Mouse (Mus musculus): ENCODE measurements around the gene H2afj. TPM values are rescaled to one million over a fixed set of nuclear protein-coding genes. Genes with fewer than 3 reads are reported as not detected.

The H2afj gene
- polyA plus RNA-seq, 1 experiment from 2014 or later = 445 TPM

DNA sequence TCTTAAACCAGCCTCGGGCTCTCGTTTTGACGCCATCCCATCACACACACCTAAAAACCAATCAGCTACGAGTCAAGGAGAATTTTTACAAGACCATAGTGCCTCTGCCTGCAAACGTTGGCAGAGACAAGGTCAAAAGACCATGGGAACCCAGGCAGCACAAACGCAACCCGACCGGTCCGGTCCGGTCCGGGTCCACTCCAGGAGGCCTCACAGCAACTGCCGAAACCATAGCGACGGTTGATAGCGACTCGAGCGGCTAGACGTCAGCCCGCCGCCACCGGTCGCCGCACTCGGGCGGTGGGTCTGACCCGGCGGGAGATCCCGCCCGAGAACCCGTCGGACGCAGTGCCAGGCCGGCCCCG lies 19.5 kb downstream of the H2afj start, which contains the start of gene BC049715:
Gene BC049715 (plus strand): TSS at position 111 of the 365 bp plus-strand sequence.
- DNase-seq (ENCODE audit: low spot score) (no peak), ATAC-seq (ENCODE audit: low FRiP score, low TSS enrichment) (peak; percentile 53)
- Histone ChIP-seq H3K4me1 (replicated peaks; ENCODE audit: control insufficient read depth, insufficient read depth) (peaks cover 2% of the 10 kb centered on the region; the same call in 1 of the 2 replicates), H3K27ac (replicated peaks) (peak within 1 kb of the TSS; percentile 86), H3K36me3 (ENCODE audit: control insufficient read depth, insufficient read depth, low read length) (peaks cover 19% of the 10 kb centered on the region; the same call in 1 of the 2 replicates), H3K9ac (ENCODE audit: low read length) (peak within 1 kb of the TSS; percentile 99), H3K4me2 (replicated peaks; ENCODE audit: low read depth) (peak within 1 kb of the TSS; percentile 55), H3K27me3 (ENCODE audit: control insufficient read depth, insufficient read depth, low read length) (no peaks in the 10 kb centered on the region), H3K4me3 (ENCODE audit: low read depth, low read length) (peak within 1 kb of the TSS; percentile 99), H3K9me3 (ENCODE audit: control insufficient read depth, low read length) (no peaks in the 10 kb centered on the region)
- WGBS = 0% methylated on average over 34 of the region's 34 CpGs
- TF ChIP-seq EP300 (optimal IDR thresholded peaks at IDR 0.05) (no peak), CTCF (IDR thresholded peaks at IDR 0.05; ENCODE audit: low read depth) (no peak)

DNA sequence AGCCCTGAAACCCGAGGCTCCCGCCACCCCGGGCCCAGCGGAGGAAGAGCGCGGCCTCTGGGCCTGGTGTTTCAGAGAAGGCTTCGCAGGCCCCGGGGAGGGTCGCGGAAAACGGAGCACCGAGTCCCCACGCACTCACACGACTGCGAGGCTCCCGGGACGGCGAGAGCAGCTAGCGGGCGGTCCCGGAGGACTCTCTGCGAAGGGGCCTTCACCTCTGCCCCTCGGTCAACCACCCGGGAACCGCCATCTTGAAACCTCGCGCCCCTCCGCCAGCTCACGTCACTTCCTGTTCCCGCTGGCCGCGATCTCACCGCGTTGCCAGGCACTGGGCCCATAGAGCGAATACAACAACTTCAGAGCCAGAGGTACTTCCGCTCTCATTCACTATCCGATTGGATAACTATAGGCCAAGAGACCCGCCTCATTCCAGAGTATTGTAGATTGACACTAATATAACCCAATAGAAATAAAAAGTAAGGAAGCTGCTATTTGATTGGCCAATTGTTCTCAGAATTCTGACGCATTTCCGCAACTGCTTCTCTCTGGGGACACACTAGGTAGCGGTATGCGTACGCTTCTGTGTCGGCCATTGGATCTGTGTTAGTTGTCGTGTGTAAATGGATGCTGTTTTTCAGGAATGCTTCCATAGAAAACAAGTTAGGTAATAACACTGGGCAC lies 20.0 kb downstream of the H2afj start, which contains the start of gene Wbp11:
Gene Wbp11 (minus strand): TSS at position 353 of the 681 bp plus-strand sequence.
- peaks cover 13% of the 10 kb centered on the region; the same call in 1 of the 2 replicates for H3K36me3 ChIP-seq (ENCODE audit: control insufficient read depth, insufficient read depth, low read length)
- no peaks in the 10 kb centered on the region for H3K9me3 ChIP-seq (ENCODE audit: control insufficient read depth, low read length)
- peak within 1 kb of the TSS; percentile 99 for H3K9ac ChIP-seq (ENCODE audit: low read length)
- H3K4me3 ChIP-seq (ENCODE audit: low read depth, low read length) = peak within 1 kb of the TSS; percentile 99
- peak; percentile 96 for DNase-seq (ENCODE audit: low spot score)
- TF ChIP-seq CTCF (IDR thresholded peaks at IDR 0.05; ENCODE audit: low read depth) = peak; percentile 65
- peak; percentile 39 for TF ChIP-seq EP300 (optimal IDR thresholded peaks at IDR 0.05)
- 0% methylated on average over 43 of the region's 45 CpGs for WGBS
- no peaks in the 10 kb centered on the region for H3K27me3 ChIP-seq (ENCODE audit: control insufficient read depth, insufficient read depth, low read length)
- H3K4me2 ChIP-seq (replicated peaks; ENCODE audit: low read depth) = peak within 1 kb of the TSS; percentile 55
- peaks cover 2% of the 10 kb centered on the region; the same call in 1 of the 2 replicates for H3K4me1 ChIP-seq (replicated peaks; ENCODE audit: control insufficient read depth, insufficient read depth)
- peak; percentile 100 for ATAC-seq (ENCODE audit: low FRiP score, low TSS enrichment)
- peak within 1 kb of the TSS; percentile 86 for H3K27ac ChIP-seq (replicated peaks)

DNA sequence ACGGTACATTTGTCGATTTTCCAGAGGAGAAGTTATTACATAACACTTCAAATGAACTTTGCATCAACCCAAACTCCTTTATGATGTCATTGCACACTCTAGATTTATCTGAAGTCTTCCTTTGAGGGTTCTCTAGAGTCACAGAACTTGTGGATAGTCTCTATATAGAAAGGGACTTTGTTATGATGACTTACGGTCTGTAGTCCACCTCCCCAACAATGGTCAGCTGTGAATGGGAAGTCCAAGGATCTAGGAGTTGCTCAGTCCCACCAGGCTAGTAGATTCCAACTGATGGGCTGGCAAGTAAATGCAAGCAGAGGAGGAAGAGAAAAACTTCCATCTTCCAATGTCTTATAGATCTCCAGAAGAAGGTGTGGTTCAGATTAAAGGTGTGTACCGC lies 20.6 kb downstream of the H2afj start:
- Histone ChIP-seq H3K4me2 (replicated peaks; ENCODE audit: low read depth) (peak overlapping the region; percentile 54), H3K9me3 (ENCODE audit: control insufficient read depth, low read length) (no peaks in the 10 kb centered on the region), H3K27me3 (ENCODE audit: control insufficient read depth, insufficient read depth, low read length) (no peaks in the 10 kb centered on the region), H3K36me3 (ENCODE audit: control insufficient read depth, insufficient read depth, low read length) (peaks cover 12% of the 10 kb centered on the region; the same call in 1 of the 2 replicates), H3K4me1 (replicated peaks; ENCODE audit: control insufficient read depth, insufficient read depth) (peaks cover 2% of the 10 kb centered on the region; the same call in 1 of the 2 replicates), H3K27ac (replicated peaks) (0 out of 2 replicates have a peak overlapping the region, but pooled peaks have one; percentile 45), H3K4me3 (ENCODE audit: low read depth, low read length) (peak overlapping the region; percentile 39), H3K9ac (ENCODE audit: low read length) (no peak overlapping the region)
- 33% methylated on average over 4 of the region's 4 CpGs for WGBS
- ATAC-seq (ENCODE audit: low FRiP score, low TSS enrichment) (no peak), DNase-seq (ENCODE audit: low spot score) (no peak)
- TF ChIP-seq CTCF (IDR thresholded peaks at IDR 0.05; ENCODE audit: low read depth) = no peak
- no peak for TF ChIP-seq EP300 (optimal IDR thresholded peaks at IDR 0.05)

GRCm38 (mm10) chr6:136831712-136832111 lies 23.7 kb downstream of the H2afj start:
- Histone ChIP-seq H3K4me1 (replicated peaks; ENCODE audit: control insufficient read depth, insufficient read depth) (peaks cover 2% of the 10 kb centered on the region; the same call in 1 of the 2 replicates), H3K27ac (replicated peaks) (no peak overlapping the region), H3K4me3 (ENCODE audit: low read depth, low read length) (no peak overlapping the region), H3K4me2 (replicated peaks; ENCODE audit: low read depth) (no peak overlapping the region), H3K27me3 (ENCODE audit: control insufficient read depth, insufficient read depth, low read length) (no peaks in the 10 kb centered on the region), H3K9me3 (ENCODE audit: control insufficient read depth, low read length) (no peaks in the 10 kb centered on the region), H3K36me3 (ENCODE audit: control insufficient read depth, insufficient read depth, low read length) (no peaks in the 10 kb centered on the region), H3K9ac (ENCODE audit: low read length) (no peak overlapping the region)
- DNase-seq (ENCODE audit: low spot score) (no peak), ATAC-seq (ENCODE audit: low FRiP score, low TSS enrichment) (no peak)
- 67% methylated on average over 5 of the region's 5 CpGs for WGBS
- TF ChIP-seq EP300 (optimal IDR thresholded peaks at IDR 0.05) (no peak), CTCF (IDR thresholded peaks at IDR 0.05; ENCODE audit: low read depth) (no peak)

DNA sequence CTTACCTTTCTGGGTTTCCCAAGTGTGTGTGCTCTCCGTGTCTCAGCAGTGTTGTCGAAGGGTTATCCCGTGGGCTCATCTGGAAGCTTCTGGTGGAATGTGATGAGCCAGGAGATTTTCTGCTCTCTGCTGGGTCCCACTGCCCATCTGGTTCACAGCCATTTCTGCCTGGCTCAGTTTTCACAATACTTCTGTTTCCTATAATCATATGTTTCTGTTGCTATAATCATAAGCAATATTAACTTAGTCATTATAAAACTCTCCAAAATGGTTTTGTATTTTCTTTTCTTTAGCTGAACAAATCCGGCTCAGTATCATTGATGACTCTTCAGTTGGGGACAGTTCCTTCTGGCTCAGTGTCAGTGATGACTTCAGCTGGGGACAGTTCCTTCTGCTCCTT lies 27.3 kb downstream of the H2afj start, which contains the start of gene Smco3:
Gene Smco3 (minus strand): TSS at position 101 of the 400 bp plus-strand sequence.
- H3K27ac ChIP-seq (replicated peaks) = no peak within 1 kb of the TSS
- WGBS = 36% methylated on average over 4 of the region's 4 CpGs
- no peak within 1 kb of the TSS for H3K4me3 ChIP-seq (ENCODE audit: low read depth, low read length)
- no peaks in the 10 kb centered on the region for H3K27me3 ChIP-seq (ENCODE audit: control insufficient read depth, insufficient read depth, low read length)
- ATAC-seq (ENCODE audit: low FRiP score, low TSS enrichment) (no peak), DNase-seq (ENCODE audit: low spot score) (no peak)
- no peaks in the 10 kb centered on the region for H3K9me3 ChIP-seq (ENCODE audit: control insufficient read depth, low read length)
- TF ChIP-seq EP300 (optimal IDR thresholded peaks at IDR 0.05) (no peak), CTCF (IDR thresholded peaks at IDR 0.05; ENCODE audit: low read depth) (no peak)
- H3K4me2 ChIP-seq (replicated peaks; ENCODE audit: low read depth) = no peak within 1 kb of the TSS
- H3K9ac ChIP-seq (ENCODE audit: low read length) = no peak within 1 kb of the TSS
- H3K36me3 ChIP-seq (ENCODE audit: control insufficient read depth, insufficient read depth, low read length) = no peaks in the 10 kb centered on the region
- no peaks in the 10 kb centered on the region for H3K4me1 ChIP-seq (replicated peaks; ENCODE audit: control insufficient read depth, insufficient read depth)

GRCm38 (mm10) chr6:136837323-136837722 lies 29.3 kb downstream of the H2afj start:
- no peak overlapping the region for H3K4me3 ChIP-seq (ENCODE audit: low read depth, low read length)
- ATAC-seq (ENCODE audit: low FRiP score, low TSS enrichment) (no peak), DNase-seq (ENCODE audit: low spot score) (no peak)
- WGBS = 67% methylated on average over 3 of the region's 3 CpGs
- H3K9ac ChIP-seq (ENCODE audit: low read length) = no peak overlapping the region
- no peaks in the 10 kb centered on the region for H3K27me3 ChIP-seq (ENCODE audit: control insufficient read depth, insufficient read depth, low read length)
- H3K4me2 ChIP-seq (replicated peaks; ENCODE audit: low read depth) = no peak overlapping the region
- H3K4me1 ChIP-seq (replicated peaks; ENCODE audit: control insufficient read depth, insufficient read depth) = no peaks in the 10 kb centered on the region
- H3K36me3 ChIP-seq (ENCODE audit: control insufficient read depth, insufficient read depth, low read length) = no peaks in the 10 kb centered on the region
- no peak overlapping the region for H3K27ac ChIP-seq (replicated peaks)
- H3K9me3 ChIP-seq (ENCODE audit: control insufficient read depth, low read length) = no peaks in the 10 kb centered on the region
- TF ChIP-seq EP300 (optimal IDR thresholded peaks at IDR 0.05) (no peak), CTCF (IDR thresholded peaks at IDR 0.05; ENCODE audit: low read depth) (no peak)
